Mouse (Mus musculus) T-helper 17 cell (primary cell): Measurements from ENCODE around the gene Maml3.

ENCODE experiments used
- in situ Hi-C, 2 experiments: fragments of 300-600 bp; cut with MboI, MseI; formaldehyde crosslinking; loops; 1 replicate in 1 of 2; 2 replicates in 1 of 2; pipeline ENCODE4 v1.15.1; 2025; ENCODE audit warnings: high pct_unique_total_duplicates in 2 of 2

The Maml3 gene

GRCm38 (mm10) chr3:52104636-52105151, at the start of gene Maml3:
Gene Maml3, minus strand, starts transcription at chr3:52105076.
- in situ Hi-C loops = loop anchor here in 1 of 2 experiments (5.0 kb wide), 3 partner anchors 37 to 542 kb away; partner anchors contain the start of gene Setd7

GRCm38 (mm10) chr3:52151155-52151554, 46.3 kb upstream of the Maml3 start:
- in situ Hi-C loops = loop anchor here in 1 of 2 experiments (5.0 kb wide), 1 partner anchor 76 kb away; no protein-coding TSS in a partner anchor

- in situ Hi-C loops = no loop called here
These were observed 43.4 kb upstream of the Maml3 start for GRCm38 (mm10) chr3:52148301-52148700.

- in situ Hi-C loops = no loop called here
These were observed 40.0 kb upstream of the Maml3 start for GRCm38 (mm10) chr3:52144776-52145460.

- in situ Hi-C loops = no loop called here
These were observed 38.1 kb upstream of the Maml3 start for GRCm38 (mm10) chr3:52143017-52143416.

GRCm38 (mm10) chr3:52140162-52140561, 35.3 kb upstream of the Maml3 start:
- in situ Hi-C loops = no loop called here

GRCm38 (mm10) chr3:52125421-52125820, 20.5 kb upstream of the Maml3 start:
- in situ Hi-C loops = no loop called here

- in situ Hi-C loops = no loop called here
These were observed 16.0 kb upstream of the Maml3 start for GRCm38 (mm10) chr3:52120858-52121257.

GRCm38 (mm10) chr3:52119216-52119615, 14.3 kb upstream of the Maml3 start:
- in situ Hi-C loops = no loop called here

GRCm38 (mm10) chr3:52115421-52115820, 10.5 kb upstream of the Maml3 start:
- in situ Hi-C loops = no loop called here

GRCm38 (mm10) chr3:52108027-52108426, 3.2 kb upstream of the Maml3 start:
- in situ Hi-C loops = no loop called here

GRCm38 (mm10) chr3:52105156-52105555, 280 bp upstream of the Maml3 start:
- in situ Hi-C loops = no loop called here

- in situ Hi-C loops = loop anchor here in 1 of 2 experiments (5.0 kb wide), 3 partner anchors 37 to 542 kb away; partner anchors contain the start of gene Setd7
These were observed 668 bp downstream of the Maml3 start for GRCm38 (mm10) chr3:52104208-52104607.

GRCm38 (mm10) chr3:52103531-52104181, 1.2 kb downstream of the Maml3 start:
- in situ Hi-C loops = loop anchor here in 1 of 2 experiments (5.0 kb wide), 3 partner anchors 36 to 541 kb away; partner anchors contain the start of gene Setd7

GRCm38 (mm10) chr3:52102601-52103530, 2.0 kb downstream of the Maml3 start:
- in situ Hi-C loops = loop anchor here in 1 of 2 experiments (5.0 kb wide), 3 partner anchors 36 to 541 kb away; partner anchors contain the start of gene Setd7

- in situ Hi-C loops = loop anchor here in 1 of 2 experiments (5.0 kb wide), 3 partner anchors 35 to 540 kb away; partner anchors contain the start of gene Setd7
These were observed 2.8 kb downstream of the Maml3 start for GRCm38 (mm10) chr3:52101977-52102600.

- in situ Hi-C loops = loop anchor here in 1 of 2 experiments (5.0 kb wide), 3 partner anchors 34 to 539 kb away; partner anchors contain the start of gene Setd7
These were observed 3.4 kb downstream of the Maml3 start for GRCm38 (mm10) chr3:52101401-52101976.

- in situ Hi-C loops = loop anchor here in 1 of 2 experiments (5.0 kb wide), 3 partner anchors 34 to 539 kb away; partner anchors contain the start of gene Setd7
These were observed 4.0 kb downstream of the Maml3 start for GRCm38 (mm10) chr3:52100926-52101325.

GRCm38 (mm10) chr3:52100306-52100705, 4.6 kb downstream of the Maml3 start:
- in situ Hi-C loops = loop anchor here in 1 of 2 experiments (5.0 kb wide), 3 partner anchors 33 to 538 kb away; partner anchors contain the start of gene Setd7

- in situ Hi-C loops = loop anchor here in 1 of 2 experiments (5.0 kb wide), 1 partner anchor 67 kb away; no protein-coding TSS in a partner anchor
These were observed 5.6 kb downstream of the Maml3 start for GRCm38 (mm10) chr3:52099286-52099685.
